In genomic region chr8:126221631-126222030, GRCm38 (mm10) we compare ENCODE assay signal across 15 mouse cellular contexts.
DNase-seq lines count a peak whose midpoint lies in the region; ATAC-seq and TF ChIP-seq lines count a peak whose summit lies in the region.
"Had no signal": no experiment of that assay in that cellular context is flagged by ENCODE, and none has a peak within 500 bp of the region (broad histone marks: within the 10 kb centered on the region; RNA-seq: fewer than 3 reads in every experiment).

No protein-coding gene starts in this region.

- no peaks in the 10 kb centered on the region for H3K27me3 ChIP-seq in embryonic facial prominence, embryonic 11.5 days (ENCODE audit: control insufficient read depth, insufficient read depth, low read length)
- H3K27me3 ChIP-seq in embryonic facial prominence, embryonic 10.5 days (replicated peaks; ENCODE audit: low read depth, poor library complexity, severe bottlenecking) = no peaks in the 10 kb centered on the region
- H3K27me3 ChIP-seq in E14TG2a.4 (ENCODE audit: insufficient read depth, low read length) = no peaks in the 10 kb centered on the region
- H3K27me3 ChIP-seq: embryonic facial prominence, embryonic 12.5 days; heart, embryonic 15.5 days had no signal

- no peak for TF ChIP-seq POLR2A in cortical plate, adult 2 months (IDR thresholded peaks at IDR 0.05; ENCODE audit: extremely low read depth, insufficient read depth, low read length)

- no peak for ATAC-seq in embryonic facial prominence, embryonic 11.5 days (replicated peaks; ENCODE audit: insufficient number of reproducible peaks, low FRiP score, low TSS enrichment, low read depth)
- ATAC-seq: forebrain, embryonic 14.5 days had no signal

- H3K4me2 ChIP-seq in embryonic facial prominence, embryonic 11.5 days (ENCODE audit: low read depth, low read length) = no peak overlapping the region
- H3K4me2 ChIP-seq: embryonic facial prominence, embryonic 12.5 days; heart, embryonic 15.5 days had no signal

- peak; percentile 33 for DNase-seq in embryonic facial prominence, embryonic 11.5 days (ENCODE audit: low spot score)
- DNase-seq in embryonic facial prominence, embryonic 10.5 days (ENCODE audit: low spot score) = no peak
- DNase-seq in layer of hippocampus, adult 2 months (ENCODE audit: low spot score in 2 of 2) = no peak
- no peak for DNase-seq in layer of hippocampus, postnatal 14 days (ENCODE audit: low spot score in 2 of 2)
- DNase-seq in adrenal gland, adult 18-20 months (ENCODE audit: low spot score in 2 of 2) = no peak
- no peak for DNase-seq in layer of hippocampus, postnatal 10 days (ENCODE audit: low spot score in 2 of 2)
- DNase-seq: adrenal gland, postnatal 14 days; gastrocnemius, postnatal 25 days; kidney, postnatal 14 days; thymus, postnatal 25 days had no signal

- H3K36me3 ChIP-seq in embryonic facial prominence, embryonic 11.5 days (replicated peaks; ENCODE audit: control insufficient read depth, insufficient read depth, low read depth, low read length) = no peaks in the 10 kb centered on the region
- H3K36me3 ChIP-seq in embryonic facial prominence, embryonic 10.5 days (replicated peaks) = no peaks in the 10 kb centered on the region
- no peaks in the 10 kb centered on the region for H3K36me3 ChIP-seq in E14TG2a.4 (ENCODE audit: insufficient read depth, low read length)
- H3K36me3 ChIP-seq: embryonic facial prominence, embryonic 12.5 days; heart, embryonic 15.5 days had no signal

- no peaks in the 10 kb centered on the region for H3K9me3 ChIP-seq in embryonic facial prominence, embryonic 11.5 days (replicated peaks; ENCODE audit: control insufficient read depth, low read length)
- no peaks in the 10 kb centered on the region for H3K9me3 ChIP-seq in embryonic facial prominence, embryonic 10.5 days
- H3K9me3 ChIP-seq in E14TG2a.4 (ENCODE audit: low read length) = no peaks in the 10 kb centered on the region; the same call in none of the 2 replicates
- H3K9me3 ChIP-seq: embryonic facial prominence, embryonic 12.5 days; heart, embryonic 15.5 days had no signal

- no peaks in the 10 kb centered on the region for H3K4me1 ChIP-seq in embryonic facial prominence, embryonic 11.5 days (ENCODE audit: control insufficient read depth, insufficient read depth, low read length)
- H3K4me1 ChIP-seq in embryonic facial prominence, embryonic 10.5 days = no peaks in the 10 kb centered on the region
- no peaks in the 10 kb centered on the region for H3K4me1 ChIP-seq in E14TG2a.4 (replicated peaks; ENCODE audit: low read depth, low read length)
- no peaks in the 10 kb centered on the region for H3K4me1 ChIP-seq in cortical plate, adult 2 months (ENCODE audit: control insufficient read depth, insufficient read depth, low read length)
- H3K4me1 ChIP-seq: embryonic facial prominence, embryonic 12.5 days; heart, embryonic 15.5 days had no signal

- H3K9ac ChIP-seq in embryonic facial prominence, embryonic 11.5 days (replicated peaks; ENCODE audit: low read length) = no peak overlapping the region
- H3K9ac ChIP-seq: embryonic facial prominence, embryonic 12.5 days; heart, embryonic 15.5 days had no signal

- TF ChIP-seq CTCF in layer of hippocampus, adult 2 months (conservative IDR thresholded peaks at IDR 0.05) = peak; percentile 70
- TF ChIP-seq CTCF in E14TG2a.4 (conservative IDR thresholded peaks at IDR 0.05; ENCODE audit: low read length) = peak; percentile 32
- TF ChIP-seq CTCF in cortical plate, adult 2 months (IDR thresholded peaks at IDR 0.05; ENCODE audit: extremely low read depth, insufficient read depth, low read length) = 0 out of 2 replicates have a peak, but pooled peaks have one; percentile 37

- WGBS in embryonic facial prominence, embryonic 11.5 days = 65% methylated on average over 1 of the region's 1 CpGs
- 58% methylated on average over 1 of the region's 1 CpGs for WGBS in embryonic facial prominence, embryonic 10.5 days

- no peak overlapping the region for H3K27ac ChIP-seq in embryonic facial prominence, embryonic 11.5 days (replicated peaks; ENCODE audit: low read depth, low read length)
- no peak overlapping the region for H3K27ac ChIP-seq in embryonic facial prominence, embryonic 10.5 days (replicated peaks)
- H3K27ac ChIP-seq in layer of hippocampus, adult 2 months = no peak overlapping the region
- no peak overlapping the region for H3K27ac ChIP-seq in cortical plate, adult 2 months (ENCODE audit: insufficient read depth, low read length)
- H3K27ac ChIP-seq: embryonic facial prominence, embryonic 12.5 days; heart, embryonic 15.5 days had no signal

- no peak overlapping the region for H3K4me3 ChIP-seq in embryonic facial prominence, embryonic 11.5 days (ENCODE audit: low read depth, low read length)
- no peak overlapping the region for H3K4me3 ChIP-seq in embryonic facial prominence, embryonic 10.5 days
- H3K4me3 ChIP-seq in layer of hippocampus, adult 2 months = no peak overlapping the region
- H3K4me3 ChIP-seq in E14TG2a.4 (replicated peaks; ENCODE audit: low read length) = no peak overlapping the region
- no peak overlapping the region for H3K4me3 ChIP-seq in cortical plate, adult 2 months (ENCODE audit: insufficient read depth, low read length)
- H3K4me3 ChIP-seq: embryonic facial prominence, embryonic 12.5 days; heart, embryonic 15.5 days had no signal
